Mouse (Mus musculus) hindbrain, embryonic 11.5 days (tissue): ENCODE measurements around the gene Usp13. TPM values are rescaled to one million over a fixed set of nuclear protein-coding genes. Genes with fewer than 3 reads are reported as not detected.

ENCODE experiments used
- ATAC-seq: fragments of 200-750 bp; cut with Nextera tagmentation; 2 replicates; pipeline ENCODE4 v1.8.0; 2017; ENCODE audit warnings: mild to moderate bottlenecking, moderate TSS enrichment, moderate library complexity; ENCODE audit not compliant: low FRiP score
- DNase-seq: peaks from one replicate; pipeline ENCODE4 v3.0.0-alpha.2; 2015; ENCODE audit warnings: low spot score
- H3K27ac ChIP-seq: fragments of 300-500 bp; sonication (generic); 2 replicates; pipeline ENCODE4 v1.5.1; 2014; ENCODE audit warnings: mild to moderate bottlenecking, low read depth, low read length
- H3K27me3 ChIP-seq: fragments of 300-500 bp; sonication (generic); 2 replicates; pipeline ENCODE4 v1.6.1; 2014; ENCODE audit warnings: mild to moderate bottlenecking, low read length, moderate library complexity, mixed read lengths; ENCODE audit not compliant: control insufficient read depth, insufficient read depth
- H3K36me3 ChIP-seq: fragments of 300-500 bp; sonication (generic); 2 replicates; pipeline ENCODE4 v1.6.1; 2014; ENCODE audit warnings: mild to moderate bottlenecking, low read length, moderate library complexity, mixed read lengths; ENCODE audit not compliant: control insufficient read depth, insufficient read depth
- H3K4me1 ChIP-seq: fragments of 300-500 bp; sonication (generic); replicated peaks from 2 replicates; pipeline ENCODE4 v1.6.1; 2014; ENCODE audit warnings: low read length, mixed read lengths; ENCODE audit not compliant: control insufficient read depth, insufficient read depth
- H3K4me2 ChIP-seq: fragments of 300-500 bp; sonication (generic); replicated peaks from 2 replicates; pipeline ENCODE4 v1.6.1; 2014; ENCODE audit warnings: mild to moderate bottlenecking, low read depth, low read length
- H3K4me3 ChIP-seq: fragments of 300-500 bp; sonication (generic); 2 replicates; pipeline ENCODE4 v1.5.1; 2014; ENCODE audit warnings: low read depth, low read length
- H3K9ac ChIP-seq: fragments of 300-500 bp; sonication (generic); 2 replicates; pipeline ENCODE4 v1.6.1; 2014; ENCODE audit warnings: low read depth, low read length
- H3K9me3 ChIP-seq: fragments of 300-500 bp; sonication (generic); 2 replicates; pipeline ENCODE4 v1.6.1; 2016; ENCODE audit warnings: low read length; ENCODE audit not compliant: control insufficient read depth
- WGBS: fragments of 180-500 bp; shearing (Covaris S2); extraction: QIAGEN DNeasy Blood & Tissue Kit; methylation state at CpG from one replicate; pipeline ENCODE4 v1.1.7; 2014; 5-methylcytosine and 5-hydroxymethylcytosine counted together
- polyA plus RNA-seq: library from polyadenylated mRNA; unstranded; fragments of >200 nt; fragmentation: Nextera tagmentation; extraction: Ambion mirVana; gene quantifications from 2 replicates; pipeline ENCODE4 v1.2.1, GENCODE M21; 2014

Gene Usp13
- 5.5 and 6.9 TPM in 2 replicates for polyA plus RNA-seq

- peak within 1 kb of the TSS; percentile 91 for H3K9ac ChIP-seq
- H3K4me1 ChIP-seq, result no peaks in the 10 kb centered on the region
- no peaks in the 10 kb centered on the region for H3K27me3 ChIP-seq
- H3K27ac ChIP-seq, result peak within 1 kb of the TSS; percentile 69
- H3K4me3 ChIP-seq, result peak within 1 kb of the TSS; percentile 54
- WGBS, result under 1% methylated on average over 70 of the region's 84 CpGs
- ATAC-seq (peak; percentile 88), DNase-seq (peak; percentile 83)
- H3K4me2 ChIP-seq, result peak within 1 kb of the TSS; percentile 75
- no peaks in the 10 kb centered on the region for H3K9me3 ChIP-seq
- H3K36me3 ChIP-seq, result no peaks in the 10 kb centered on the region
Measured at GRCm38 (mm10) chr3:32817357-32818326, at the start of gene Usp13. Gene Usp13, plus strand, starts transcription at chr3:32817546.

GRCm38 (mm10) chr3:32770781-32771180, 46.6 kb upstream of the Usp13 start:
- H3K9me3 ChIP-seq, result no peaks in the 10 kb centered on the region
- H3K4me1 ChIP-seq, result no peaks in the 10 kb centered on the region
- no peaks in the 10 kb centered on the region for H3K36me3 ChIP-seq
- no peaks in the 10 kb centered on the region for H3K27me3 ChIP-seq
- DNase-seq, result no peak
- WGBS, result 68% methylated on average over 2 of the region's 2 CpGs
- no peak for ATAC-seq
- H3K4me2 ChIP-seq, result no peak overlapping the region
- no peak overlapping the region for H3K9ac ChIP-seq
- no peak overlapping the region for H3K27ac ChIP-seq
- H3K4me3 ChIP-seq, result no peak overlapping the region

GRCm38 (mm10) chr3:32817001-32817356, 367 bp upstream of the Usp13 start:
- 9% methylated on average over 9 of the region's 9 CpGs for WGBS
- H3K36me3 ChIP-seq, result no peaks in the 10 kb centered on the region
- peak overlapping the region; percentile 75 for H3K4me2 ChIP-seq
- DNase-seq, result no peak
- no peaks in the 10 kb centered on the region for H3K4me1 ChIP-seq
- peak; percentile 59 for ATAC-seq
- H3K9ac ChIP-seq, result peak overlapping the region; percentile 91
- peak overlapping the region; percentile 54 for H3K4me3 ChIP-seq
- H3K27ac ChIP-seq, result peak overlapping the region; percentile 69; the same call in 1 of the 2 replicates
- no peaks in the 10 kb centered on the region for H3K9me3 ChIP-seq
- no peaks in the 10 kb centered on the region for H3K27me3 ChIP-seq

- no peaks in the 10 kb centered on the region for H3K9me3 ChIP-seq
- WGBS, result 6% methylated on average over 12 of the region's 12 CpGs
- no peaks in the 10 kb centered on the region for H3K36me3 ChIP-seq
- peak overlapping the region; percentile 41; the same call in 1 of the 2 replicates for H3K9ac ChIP-seq
- no peak overlapping the region for H3K27ac ChIP-seq
- DNase-seq (peak; percentile 44), ATAC-seq (0 out of 2 replicates have a peak, but pooled peaks have one; percentile 30)
- no peaks in the 10 kb centered on the region for H3K4me1 ChIP-seq
- peak overlapping the region; percentile 75 for H3K4me2 ChIP-seq
- H3K4me3 ChIP-seq, result peak overlapping the region; percentile 54
- no peaks in the 10 kb centered on the region for H3K27me3 ChIP-seq
Measured at GRCm38 (mm10) chr3:32818327-32818900, 1.1 kb downstream of the Usp13 start.

DNA sequence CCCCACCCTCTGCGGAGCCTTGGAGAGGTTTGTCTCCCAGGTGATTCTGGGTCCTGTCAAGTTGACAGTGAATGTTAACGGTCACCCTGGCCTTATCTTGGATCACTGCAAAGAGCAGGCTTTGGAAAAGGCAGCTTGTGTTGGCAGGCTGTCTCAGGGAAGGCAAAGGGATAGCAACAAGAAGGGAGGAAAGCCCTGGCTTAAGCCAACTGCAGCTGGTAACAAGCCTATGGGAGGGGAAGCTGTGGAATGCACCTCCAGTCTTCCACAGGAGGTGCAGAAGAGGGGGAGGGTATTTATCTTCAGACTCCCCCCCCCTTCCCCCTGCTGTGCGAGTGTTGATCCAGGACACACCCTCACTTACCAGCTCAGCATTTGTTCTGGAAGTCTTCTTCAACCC, 5.3 kb downstream of the Usp13 start:
- Histone ChIP-seq H3K4me3 (no peak overlapping the region), H3K9ac (no peak overlapping the region), H3K27me3 (no peaks in the 10 kb centered on the region), H3K36me3 (no peaks in the 10 kb centered on the region), H3K4me1 (no peaks in the 10 kb centered on the region), H3K9me3 (no peaks in the 10 kb centered on the region), H3K27ac (no peak overlapping the region), H3K4me2 (no peak overlapping the region)
- no peak for ATAC-seq
- no peak for DNase-seq
- 61% methylated on average over 3 of the region's 3 CpGs for WGBS

GRCm38 (mm10) chr3:32824923-32825322, 7.6 kb downstream of the Usp13 start:
- H3K4me2 ChIP-seq, result no peak overlapping the region
- no peaks in the 10 kb centered on the region for H3K36me3 ChIP-seq
- WGBS, result 91% methylated on average over 5 of the region's 5 CpGs
- no peak overlapping the region for H3K9ac ChIP-seq
- H3K9me3 ChIP-seq, result no peaks in the 10 kb centered on the region
- no peaks in the 10 kb centered on the region for H3K4me1 ChIP-seq
- no peak overlapping the region for H3K4me3 ChIP-seq
- no peak for DNase-seq
- ATAC-seq, result no peak
- no peaks in the 10 kb centered on the region for H3K27me3 ChIP-seq
- H3K27ac ChIP-seq, result no peak overlapping the region

GRCm38 (mm10) chr3:32825964-32826479, 8.7 kb downstream of the Usp13 start:
- H3K4me1 ChIP-seq, result no peaks in the 10 kb centered on the region
- WGBS, result 94% methylated on average over 3 of the region's 3 CpGs
- H3K27ac ChIP-seq, result no peak overlapping the region
- no peaks in the 10 kb centered on the region for H3K9me3 ChIP-seq
- no peak overlapping the region for H3K9ac ChIP-seq
- DNase-seq (no peak), ATAC-seq (no peak)
- no peaks in the 10 kb centered on the region for H3K36me3 ChIP-seq
- no peaks in the 10 kb centered on the region for H3K27me3 ChIP-seq
- H3K4me2 ChIP-seq, result no peak overlapping the region
- H3K4me3 ChIP-seq, result no peak overlapping the region

DNA sequence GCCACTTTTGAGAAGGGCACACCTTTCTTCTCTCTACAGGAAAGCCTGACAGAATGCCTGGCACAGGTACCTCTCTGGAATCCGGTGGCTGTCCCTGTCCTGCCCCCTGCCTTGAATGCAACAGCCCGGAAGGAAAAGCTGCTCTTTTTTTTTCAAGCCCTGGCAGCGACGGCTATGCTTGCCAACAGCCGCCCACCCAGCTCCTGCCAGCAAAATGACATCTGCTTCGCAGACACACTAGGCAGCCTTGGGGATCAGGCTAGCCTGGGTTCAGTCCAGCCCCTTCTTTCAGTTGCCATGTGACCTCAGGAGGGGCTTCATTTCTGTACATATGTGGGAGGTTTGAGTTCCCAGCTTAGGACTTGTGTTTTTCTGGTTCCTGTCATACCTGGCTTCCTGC, 9.4 kb downstream of the Usp13 start:
- WGBS, result 86% methylated on average over 6 of the region's 6 CpGs
- Histone ChIP-seq H3K36me3 (no peaks in the 10 kb centered on the region), H3K27me3 (no peaks in the 10 kb centered on the region), H3K4me1 (no peaks in the 10 kb centered on the region), H3K4me2 (no peak overlapping the region), H3K4me3 (no peak overlapping the region), H3K9ac (no peak overlapping the region), H3K27ac (no peak overlapping the region), H3K9me3 (no peaks in the 10 kb centered on the region)
- ATAC-seq (no peak), DNase-seq (no peak)
